Mouse (Mus musculus) liver, embryonic 11.5 days (tissue): ENCODE data around the gene Ptpa. TPM values are rescaled to one million over a fixed set of nuclear protein-coding genes. Genes with fewer than 3 reads are reported as not detected.

ENCODE experiments used
- ATAC-seq: fragments of 200-750 bp; cut with Nextera tagmentation; replicated peaks from 2 replicates; pipeline ENCODE4 v1.8.0; 2017; ENCODE audit warnings: moderate number of reproducible peaks, mild to moderate bottlenecking, moderate TSS enrichment, moderate library complexity; ENCODE audit not compliant: low FRiP score
- DNase-seq: peaks from one replicate; pipeline ENCODE4 v3.0.0-alpha.2; 2017; ENCODE audit warnings: low spot score
- H3K27ac ChIP-seq: fragments of 300-500 bp; sonication (generic); 2 replicates; pipeline ENCODE4 v1.5.1; 2014; ENCODE audit warnings: mild to moderate bottlenecking, low read depth, low read length, control low read depth
- H3K27me3 ChIP-seq: fragments of 300-500 bp; sonication (generic); replicated peaks from 2 replicates; pipeline ENCODE4 v1.6.1; 2014; ENCODE audit warnings: low read length, mixed read lengths; ENCODE audit not compliant: control insufficient read depth, insufficient read depth
- H3K36me3 ChIP-seq: fragments of 300-500 bp; sonication (generic); 2 replicates; pipeline ENCODE4 v1.6.1; 2014; ENCODE audit warnings: mild to moderate bottlenecking, low read length, moderate library complexity, mixed read lengths; ENCODE audit not compliant: control insufficient read depth, insufficient read depth
- H3K4me1 ChIP-seq: fragments of 300-500 bp; sonication (generic); replicated peaks from 2 replicates; pipeline ENCODE4 v1.6.1; 2014; ENCODE audit warnings: low read length, mixed read lengths; ENCODE audit not compliant: control insufficient read depth, insufficient read depth
- H3K4me2 ChIP-seq: fragments of 300-500 bp; sonication (generic); 2 replicates; pipeline ENCODE4 v1.6.1; 2014; ENCODE audit warnings: mild to moderate bottlenecking, control low read depth, moderate library complexity
- H3K4me3 ChIP-seq: fragments of 300-500 bp; sonication (generic); 2 replicates; pipeline ENCODE4 v1.5.1; 2014; ENCODE audit warnings: low read depth, low read length, control low read depth
- H3K9ac ChIP-seq: fragments of 300-500 bp; sonication (generic); 2 replicates; pipeline ENCODE4 v1.6.1; 2014; ENCODE audit warnings: low read depth, low read length, control low read depth
- H3K9me3 ChIP-seq: fragments of 300-500 bp; sonication (generic); 2 replicates; pipeline ENCODE4 v1.6.1; 2016; ENCODE audit warnings: low read length, inconsistent platforms, mixed read lengths; ENCODE audit not compliant: control insufficient read depth
- WGBS: fragments of 180-500 bp; shearing (Covaris S2); extraction: QIAGEN DNeasy Blood & Tissue Kit; methylation state at CpG from one replicate; pipeline ENCODE4 v1.1.7; 2014; 5-methylcytosine and 5-hydroxymethylcytosine counted together
- polyA plus RNA-seq: library from polyadenylated mRNA; unstranded; fragments of >200 nt; fragmentation: Nextera tagmentation; extraction: Ambion mirVana; gene quantifications from 2 replicates; pipeline ENCODE4 v1.2.1, GENCODE M21; 2014

Ptpa gene
- polyA plus RNA-seq, 1 experiment from 2014 or later, result 135 TPM

DNA sequence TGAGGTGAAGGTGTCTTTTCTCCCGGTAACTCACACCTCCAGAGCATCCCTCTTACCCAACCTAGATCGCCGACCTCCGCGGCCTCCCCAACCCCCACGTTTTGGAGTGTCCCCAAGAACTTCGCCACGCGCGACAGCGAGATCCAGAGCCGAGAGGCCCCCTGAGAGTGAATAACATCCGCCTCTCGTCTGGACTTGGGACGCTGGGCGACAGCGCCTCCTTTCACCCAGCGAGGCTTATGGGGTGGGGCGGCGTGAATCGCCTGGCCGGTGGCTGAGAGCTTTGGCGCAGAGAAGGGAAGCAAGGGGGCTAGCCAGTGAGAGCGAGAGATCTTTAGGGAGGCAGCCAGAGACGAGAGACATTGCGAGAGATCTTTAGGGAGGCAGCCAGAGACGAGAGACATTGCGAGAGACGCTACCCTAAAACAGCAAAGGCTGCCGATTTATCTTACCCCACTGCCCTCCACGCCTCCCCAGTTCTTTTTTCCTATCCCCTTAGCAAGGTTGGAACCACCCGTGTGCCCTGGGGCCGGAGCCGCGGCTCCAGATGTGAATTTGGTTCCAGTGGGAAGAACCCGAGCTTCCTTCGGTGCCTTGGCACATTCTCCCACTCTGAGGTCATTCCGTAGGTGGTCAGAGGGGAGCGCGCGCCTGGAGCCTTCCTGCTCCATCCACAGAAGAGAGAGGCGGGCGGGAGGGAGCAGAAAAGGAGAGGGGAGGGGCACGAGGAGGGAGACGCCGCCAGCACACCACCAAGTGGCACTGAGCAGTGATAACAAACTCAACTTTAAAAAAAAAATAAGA, 54.5 kb downstream of the Ptpa start:
- ATAC-seq, result no peak

DNA sequence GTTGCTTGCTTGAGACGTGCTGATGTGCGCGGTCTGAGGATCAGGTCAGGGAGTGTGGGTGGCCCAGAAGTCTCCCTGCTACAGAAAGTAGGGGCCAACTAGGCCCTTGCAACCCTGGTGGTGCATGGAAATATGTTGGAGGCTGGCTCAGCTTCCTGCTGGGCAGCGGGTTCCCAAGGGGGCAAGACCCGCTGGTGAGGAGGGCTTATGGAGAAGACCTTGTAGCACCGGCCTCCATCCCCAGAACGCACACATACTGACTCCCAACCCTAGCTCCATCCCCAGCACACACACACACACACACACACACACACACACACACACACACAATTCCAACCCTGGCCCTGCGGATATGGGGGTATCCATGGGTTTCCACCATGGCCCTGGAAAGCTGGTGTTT, 55.2 kb downstream of the Ptpa start:
- Histone ChIP-seq H3K4me1 (peaks cover 16% of the 10 kb centered on the region), H3K9ac (no peak overlapping the region), H3K4me2 (peak overlapping the region; percentile 66), H3K27ac (peak overlapping the region; percentile 58), H3K36me3 (no peaks in the 10 kb centered on the region), H3K4me3 (peak overlapping the region; percentile 67; the same call in 1 of the 2 replicates), H3K27me3 (peaks cover 79% of the 10 kb centered on the region), H3K9me3 (no peaks in the 10 kb centered on the region)
- ATAC-seq (no peak), DNase-seq (no peak)
- WGBS, result 16% methylated on average over 8 of the region's 8 CpGs

More for the DNA sequence above, 54.5 kb downstream of the Ptpa start:
- WGBS, result under 1% methylated on average over 46 of the region's 46 CpGs
- peak overlapping the region; percentile 44 for H3K4me3 ChIP-seq
- H3K9ac ChIP-seq, result peak overlapping the region; percentile 55
- peaks cover 74% of the 10 kb centered on the region for H3K27me3 ChIP-seq
- H3K27ac ChIP-seq, result peak overlapping the region; percentile 25; the same call in 1 of the 2 replicates
- peak overlapping the region; percentile 66 for H3K4me2 ChIP-seq
- H3K9me3 ChIP-seq, result no peaks in the 10 kb centered on the region
- no peaks in the 10 kb centered on the region for H3K36me3 ChIP-seq
- H3K4me1 ChIP-seq, result peaks cover 16% of the 10 kb centered on the region
- DNase-seq, result peak; percentile 58

DNA sequence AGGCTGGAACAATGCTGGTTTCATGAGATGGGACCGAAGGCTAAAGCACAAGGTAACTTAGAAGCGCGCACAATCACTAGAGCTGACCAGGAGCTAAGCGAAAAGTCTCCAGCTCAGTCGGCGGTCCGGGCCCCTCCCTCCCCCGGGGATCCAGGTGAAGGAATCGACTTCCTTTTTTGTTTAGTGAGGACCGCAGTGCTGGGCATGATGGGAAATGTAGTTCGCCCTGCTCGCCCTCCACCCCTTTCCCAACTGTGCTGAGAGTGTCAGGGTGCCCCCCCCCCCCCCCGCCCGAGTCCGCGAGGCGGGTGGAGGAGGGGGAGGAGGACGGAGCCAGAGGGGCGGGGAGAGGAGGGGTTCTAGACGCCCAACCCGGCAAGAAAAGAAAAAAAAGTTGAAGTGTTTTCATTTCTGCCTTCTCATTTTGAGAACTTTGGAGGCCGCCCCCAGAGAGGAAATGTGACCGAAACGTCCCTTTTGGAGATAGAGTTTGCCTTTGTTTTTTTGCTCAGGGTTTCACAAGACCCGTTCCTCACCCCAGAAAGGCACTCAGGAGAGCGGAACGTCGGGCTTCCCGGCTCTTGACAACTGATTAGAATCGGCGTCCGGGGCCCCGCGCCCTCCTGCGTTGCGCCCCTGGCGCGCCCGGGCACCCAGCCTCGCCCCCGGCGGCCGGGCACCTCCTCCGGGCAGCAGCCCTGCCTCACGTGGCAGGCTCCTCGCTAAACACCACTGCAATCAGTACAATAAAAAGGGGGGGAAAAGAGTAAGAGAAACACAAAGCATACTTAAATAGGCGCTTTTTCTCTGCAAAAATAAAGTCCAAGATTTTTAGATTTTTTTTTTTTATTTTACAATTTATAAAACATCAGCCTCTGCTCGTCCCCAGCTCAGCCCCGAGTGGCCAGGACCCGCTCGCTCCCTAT, 56.2 kb downstream of the Ptpa start:
- peak overlapping the region; percentile 67 for H3K4me3 ChIP-seq
- H3K27ac ChIP-seq, result peak overlapping the region; percentile 76
- ATAC-seq (peak; percentile 32; the same call in 1 of the 2 replicates), DNase-seq (peak; percentile 81)
- H3K9me3 ChIP-seq, result no peaks in the 10 kb centered on the region
- peak overlapping the region; percentile 79 for H3K9ac ChIP-seq
- no peaks in the 10 kb centered on the region for H3K36me3 ChIP-seq
- H3K27me3 ChIP-seq, result peaks cover 79% of the 10 kb centered on the region
- peak overlapping the region; percentile 66 for H3K4me2 ChIP-seq
- H3K4me1 ChIP-seq, result peaks cover 16% of the 10 kb centered on the region
- WGBS, result under 1% methylated on average over 44 of the region's 51 CpGs

DNA sequence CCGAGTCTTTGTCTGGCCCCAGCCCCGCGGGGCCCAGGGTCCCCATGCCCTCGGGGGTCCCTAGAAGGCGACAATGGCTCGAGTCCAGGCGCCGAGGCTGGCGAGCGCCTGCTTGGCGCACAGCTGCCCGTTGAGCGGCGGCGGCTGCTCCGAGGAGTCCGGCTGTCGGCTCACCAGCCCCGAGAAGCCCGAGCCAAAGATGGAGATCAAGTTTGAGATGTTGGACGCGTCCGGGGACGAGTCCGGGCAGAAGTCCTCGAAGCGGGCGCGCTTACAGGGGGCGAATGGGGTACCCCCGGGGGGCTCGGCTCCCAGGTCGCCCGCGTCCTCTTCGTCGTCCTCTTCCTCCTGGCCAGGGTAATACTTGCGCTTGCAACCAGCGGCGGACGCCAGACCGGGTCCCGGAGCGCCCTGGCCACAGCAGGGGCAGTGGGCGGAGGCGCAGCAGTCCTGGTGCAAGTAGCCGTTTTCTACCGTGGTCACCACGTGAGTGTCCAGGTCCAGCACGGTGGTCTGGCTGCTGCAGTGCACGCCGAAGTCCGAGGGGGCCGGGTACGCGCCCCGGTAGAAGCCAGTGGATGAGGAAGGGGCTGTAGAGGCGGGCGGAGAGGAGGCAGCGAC, 57.0 kb downstream of the Ptpa start:
- peak; percentile 61 for DNase-seq
- H3K4me1 ChIP-seq, result peaks cover 16% of the 10 kb centered on the region

DNA sequence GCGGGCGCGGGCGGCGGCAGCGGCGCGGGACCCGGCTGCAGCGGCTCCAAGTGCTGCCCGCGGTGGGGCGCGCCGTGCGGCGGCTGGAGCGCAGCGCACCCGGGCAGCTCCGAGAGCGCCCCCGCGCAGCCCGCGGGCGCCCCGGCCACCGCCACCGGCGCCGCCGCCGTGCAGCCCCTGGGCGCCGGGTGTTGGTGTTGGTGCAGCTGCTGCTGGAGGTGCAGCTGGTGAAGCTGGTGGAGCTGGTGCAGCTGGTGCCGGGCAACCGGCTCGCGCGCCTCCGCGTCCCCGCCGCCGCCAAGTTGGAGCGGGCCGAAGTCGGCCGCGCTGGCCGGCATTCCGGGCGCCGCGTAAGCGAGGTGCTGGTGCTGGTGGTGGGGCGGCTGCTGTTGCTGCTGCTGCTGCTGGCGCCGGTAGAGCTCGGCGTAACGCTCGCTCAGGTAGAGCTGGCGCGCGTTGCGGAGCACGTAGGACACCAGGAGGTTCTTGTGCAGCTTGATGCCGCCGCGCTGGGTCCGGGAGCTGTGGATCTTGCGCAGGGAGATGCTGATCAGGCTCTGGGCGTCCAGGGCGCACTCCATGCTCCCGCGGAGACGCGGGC, 57.7 kb downstream of the Ptpa start:
- Histone ChIP-seq H3K4me2 (peak overlapping the region; percentile 66), H3K27ac (peak overlapping the region; percentile 76), H3K9me3 (no peaks in the 10 kb centered on the region), H3K9ac (peak overlapping the region; percentile 79), H3K36me3 (no peaks in the 10 kb centered on the region), H3K27me3 (peaks cover 72% of the 10 kb centered on the region), H3K4me3 (peak overlapping the region; percentile 67), H3K4me1 (peaks cover 16% of the 10 kb centered on the region)
- no peak for DNase-seq
- WGBS, result under 1% methylated on average over 70 of the region's 80 CpGs
- ATAC-seq, result peak; percentile 22; the same call in 1 of the 2 replicates

More for the DNA sequence above, 57.0 kb downstream of the Ptpa start:
- Histone ChIP-seq H3K27ac (peak overlapping the region; percentile 76), H3K9me3 (no peaks in the 10 kb centered on the region), H3K9ac (peak overlapping the region; percentile 79), H3K4me3 (peak overlapping the region; percentile 67), H3K27me3 (peaks cover 79% of the 10 kb centered on the region), H3K4me2 (peak overlapping the region; percentile 66), H3K36me3 (no peaks in the 10 kb centered on the region)
- WGBS, result under 1% methylated on average over 60 of the region's 60 CpGs
- no peak for ATAC-seq

DNA sequence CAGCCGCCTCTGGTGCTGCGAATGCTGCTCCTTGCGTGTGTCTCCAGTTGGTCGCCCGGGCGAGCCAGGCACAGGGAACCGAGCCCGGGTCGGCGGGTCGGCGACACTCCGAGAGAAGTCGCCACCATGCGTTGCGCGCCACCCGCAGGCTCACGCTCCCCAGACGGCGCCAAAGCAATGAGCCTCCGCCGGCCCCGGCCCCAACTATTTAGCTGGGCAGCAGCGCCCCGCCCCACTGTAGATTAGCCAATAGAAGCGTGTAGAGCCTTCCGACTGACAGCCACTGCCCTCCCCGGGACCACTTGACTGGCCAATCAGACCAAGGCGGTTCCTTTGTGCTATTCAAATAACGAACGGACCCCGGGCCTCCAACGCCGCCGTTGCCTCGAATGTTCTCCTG, 58.2 kb downstream of the Ptpa start, which contains the start of gene Ier5l:
Gene Ier5l, minus strand, starts transcription at position 181 of the 400 bp plus-strand sequence.
- Histone ChIP-seq H3K27me3 (peaks cover 67% of the 10 kb centered on the region), H3K4me3 (peak within 1 kb of the TSS; percentile 67), H3K9ac (peak within 1 kb of the TSS; percentile 79), H3K4me2 (peak within 1 kb of the TSS; percentile 66), H3K27ac (peak within 1 kb of the TSS; percentile 76), H3K4me1 (peaks cover 16% of the 10 kb centered on the region), H3K36me3 (no peaks in the 10 kb centered on the region), H3K9me3 (no peaks in the 10 kb centered on the region)
- WGBS, result under 1% methylated on average over 37 of the region's 37 CpGs
- peak; percentile 81 for ATAC-seq
- peak; percentile 92 for DNase-seq

DNA sequence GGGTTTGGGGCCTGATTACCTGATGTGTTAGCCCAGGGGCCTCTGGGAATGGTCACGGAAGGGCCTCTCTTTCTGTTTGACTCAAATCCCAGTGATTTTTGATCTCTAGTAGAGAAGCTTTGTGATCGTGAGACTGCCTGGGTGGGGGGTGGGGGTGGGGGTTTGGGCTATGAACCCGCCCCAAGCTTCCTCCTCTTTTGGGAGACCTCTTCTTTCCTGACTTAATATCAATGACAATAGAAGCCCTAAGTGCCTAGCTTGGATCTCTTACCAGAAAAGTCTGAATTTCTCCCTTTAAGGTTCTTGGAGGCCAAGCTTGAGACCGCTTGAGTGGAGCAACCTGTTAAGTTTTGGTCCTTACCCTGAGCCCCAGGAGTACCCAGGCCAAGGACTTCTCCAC, 58.9 kb downstream of the Ptpa start:
- Histone ChIP-seq H3K9me3 (no peaks in the 10 kb centered on the region), H3K9ac (no peak overlapping the region), H3K36me3 (no peaks in the 10 kb centered on the region), H3K4me3 (no peak overlapping the region), H3K27me3 (peaks cover 61% of the 10 kb centered on the region), H3K27ac (no peak overlapping the region), H3K4me2 (peak overlapping the region; percentile 66), H3K4me1 (peaks cover 13% of the 10 kb centered on the region)
- ATAC-seq (no peak), DNase-seq (no peak)
- 35% methylated on average over 4 of the region's 4 CpGs for WGBS

DNA sequence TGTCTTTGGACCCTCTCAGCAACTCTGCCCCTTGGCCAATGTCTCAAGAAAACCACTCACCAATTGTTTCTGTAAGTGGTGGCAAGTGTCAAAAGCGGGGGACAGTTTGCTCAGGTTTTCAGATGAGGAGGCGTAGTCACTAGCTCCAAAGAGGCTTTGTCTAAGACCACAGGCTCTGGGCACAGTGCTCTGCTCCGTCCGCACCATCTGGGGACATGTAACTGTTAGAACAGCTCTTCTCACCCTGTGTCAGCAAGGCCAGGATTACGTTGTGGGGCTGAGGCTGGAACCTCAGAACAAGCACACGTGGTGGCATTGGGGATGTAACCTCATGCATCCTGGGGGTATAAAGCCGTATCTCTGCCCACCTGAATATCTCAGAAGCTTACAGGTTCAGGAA, 59.6 kb downstream of the Ptpa start:
- DNase-seq (no peak), ATAC-seq (no peak)
- Histone ChIP-seq H3K9me3 (no peaks in the 10 kb centered on the region), H3K9ac (no peak overlapping the region), H3K4me3 (no peak overlapping the region), H3K4me2 (no peak overlapping the region), H3K4me1 (peaks cover 10% of the 10 kb centered on the region), H3K36me3 (no peaks in the 10 kb centered on the region), H3K27me3 (peaks cover 54% of the 10 kb centered on the region), H3K27ac (no peak overlapping the region)
- 81% methylated on average over 7 of the region's 7 CpGs for WGBS
